Mouse (Mus musculus): Measurements from ENCODE around the gene Arhgef26.

DNA sequence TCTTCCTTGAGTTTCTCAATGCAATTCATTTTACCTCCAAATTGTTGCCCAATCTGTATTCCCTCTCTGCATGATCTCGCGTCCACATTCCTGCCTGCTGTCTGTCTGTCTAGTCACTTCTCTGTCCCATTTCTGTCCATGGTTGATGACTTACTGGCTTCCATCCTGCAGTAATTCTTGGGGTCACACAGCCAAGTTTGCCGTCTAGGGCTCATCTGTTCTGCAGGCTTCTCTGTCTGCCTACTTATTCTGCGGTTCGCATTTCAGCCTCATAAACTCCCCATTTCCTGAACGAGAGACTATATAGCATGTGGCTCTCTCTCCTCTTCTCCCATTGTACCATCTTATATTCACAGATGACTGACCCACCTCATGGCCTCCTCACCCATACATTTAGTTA, 79.3 kb downstream of the Arhgef26 start:
- TF ChIP-seq CTCF (IDR thresholded peaks at IDR 0.05 in 2 of 3, conservative IDR thresholded peaks at IDR 0.05 in 1 of 3; ENCODE audit: control insufficient read depth in 1 of 3, insufficient read depth in 1 of 3, low read depth in 2 of 3, low read length in 3 of 3, poor library complexity in 1 of 3, severe bottlenecking in 1 of 3): no peak
- TF ChIP-seq HCFC1 (IDR thresholded peaks at IDR 0.05; ENCODE audit: low read depth, low read length): no peak
- no peak for TF ChIP-seq USF2 (IDR thresholded peaks at IDR 0.05; ENCODE audit: borderline replicate concordance in 1 of 2, insufficient read depth in 1 of 2, low read depth in 1 of 2, low read length in 2 of 2)
- TF ChIP-seq POLR2A (IDR thresholded peaks at IDR 0.05; ENCODE audit: control insufficient read depth in 1 of 2, insufficient read depth in 1 of 2, low read depth in 1 of 2, low read length in 2 of 2, poor library complexity in 1 of 2): no peak
- TF ChIP-seq ZKSCAN1 (IDR thresholded peaks at IDR 0.05; ENCODE audit: low read depth, low read length): no peak
- TF ChIP-seq CHD2 (IDR thresholded peaks at IDR 0.05; ENCODE audit: low read length): no peak
- TF ChIP-seq GATA1 (IDR thresholded peaks at IDR 0.05; ENCODE audit: low read depth, low read length): no peak
- no peak for TF ChIP-seq MAX (IDR thresholded peaks at IDR 0.05; ENCODE audit: low read length)
